Mouse (Mus musculus): ENCODE data around the gene Olfm4.

GRCm38 (mm10) chr14:80070580-80070979, 86.7 kb downstream of the Olfm4 start:
- TF ChIP-seq CTCF (IDR thresholded peaks at IDR 0.05; ENCODE audit: borderline replicate concordance, insufficient read depth, low read length) = no peak
- TF ChIP-seq POLR2A (IDR thresholded peaks at IDR 0.05; ENCODE audit: low read depth, low read length) = no peak
